Mouse (Mus musculus) WW6 (cell line): ENCODE data around the gene Odc1.
"Not testable (repeated sequence)": the region's sequence is repeated elsewhere in the genome, so short reads cannot be mapped to it uniquely, and the experiment has no call there.

ENCODE experiments used
- DNase-seq: peaks from one replicate; pipeline ENCODE4 v3.0.0-alpha.2; 2013; ENCODE audit warnings: low read depth, low spot score

Gene Odc1

DNA sequence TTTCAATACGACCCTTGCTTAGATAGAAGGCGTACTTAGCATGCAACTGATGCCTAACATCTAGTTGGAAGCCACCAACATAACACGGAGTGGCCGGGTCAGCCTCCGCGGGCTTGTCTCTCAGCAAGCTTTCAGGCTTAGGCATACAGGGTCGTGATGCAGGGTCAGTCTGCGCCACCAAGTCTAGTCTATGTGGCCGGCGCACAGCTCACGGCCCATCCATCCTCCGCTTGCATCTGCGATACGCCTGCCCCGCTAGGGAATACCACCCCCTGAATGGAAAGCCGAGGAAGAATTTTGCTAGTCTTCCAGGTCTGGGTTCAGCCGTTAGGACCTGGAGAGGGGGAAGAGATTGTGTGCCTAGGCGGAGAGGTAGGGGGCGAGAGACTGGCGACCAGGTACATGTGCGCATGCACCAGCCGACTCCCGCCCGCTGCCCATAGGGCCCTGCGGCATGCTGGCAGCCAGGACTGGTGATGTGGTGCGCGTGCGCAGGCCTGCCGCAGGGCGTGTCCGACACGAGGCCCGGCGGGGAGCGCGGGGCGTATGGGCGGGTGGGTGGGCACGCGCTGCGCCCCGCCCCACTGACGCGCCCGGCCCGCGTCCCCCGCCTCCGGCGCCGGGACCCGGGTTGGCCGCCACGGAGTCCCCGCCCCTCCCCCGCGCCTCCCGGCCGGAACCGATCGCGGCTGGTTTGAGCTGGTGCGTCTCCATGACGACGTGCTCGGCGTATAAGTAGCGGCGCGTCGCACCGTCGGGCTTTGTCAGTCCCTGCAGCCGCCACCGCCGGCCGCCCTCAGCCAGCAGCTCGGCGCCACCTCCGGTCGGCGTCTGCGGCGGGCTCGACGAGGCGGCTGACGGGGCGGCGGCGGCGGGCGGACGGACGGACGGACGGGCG, at the start of gene Odc1:
Gene Odc1, plus strand, starts transcription at position 586 of the 898 bp plus-strand sequence.
- peak; percentile 86 for DNase-seq

GRCm38 (mm10) chr12:17494809-17495208, 49.8 kb upstream of the Odc1 start:
- no peak for DNase-seq

GRCm38 (mm10) chr12:17495858-17496451, 48.6 kb upstream of the Odc1 start:
- no peak for DNase-seq

- DNase-seq: no peak
These were observed 38.9 kb upstream of the Odc1 start for GRCm38 (mm10) chr12:17505620-17506074.

GRCm38 (mm10) chr12:17506117-17506993, 38.2 kb upstream of the Odc1 start:
- no peak for DNase-seq

GRCm38 (mm10) chr12:17506994-17507542, 37.5 kb upstream of the Odc1 start:
- DNase-seq: no peak

GRCm38 (mm10) chr12:17509310-17509709, 35.3 kb upstream of the Odc1 start:
- no peak for DNase-seq

DNA sequence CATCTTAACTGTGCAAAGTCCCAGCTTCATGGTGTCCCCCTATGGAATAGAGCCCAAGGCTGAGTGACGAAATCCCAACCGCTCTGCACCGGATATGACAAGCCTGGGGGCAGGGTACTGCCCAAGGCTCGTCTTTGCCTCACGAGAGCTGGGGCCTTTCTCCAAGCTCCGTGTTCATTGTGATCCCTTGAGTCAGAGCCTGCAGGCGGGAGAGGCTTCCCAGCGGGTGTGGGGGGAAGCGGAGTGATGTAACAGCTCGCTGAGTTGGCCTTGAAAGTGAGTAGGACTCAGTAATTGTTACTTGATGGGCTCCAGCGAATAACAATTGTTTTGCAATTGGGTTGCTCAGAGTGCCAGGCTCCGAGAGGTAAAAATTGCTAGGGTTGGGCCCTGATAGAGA, 34.4 kb upstream of the Odc1 start:
- DNase-seq: peak; percentile 31

- no peak for DNase-seq
These were observed 33.6 kb upstream of the Odc1 start for GRCm38 (mm10) chr12:17511019-17511418.

GRCm38 (mm10) chr12:17529180-17529579, 15.4 kb upstream of the Odc1 start:
- DNase-seq: no peak

GRCm38 (mm10) chr12:17529726-17530125, 14.9 kb upstream of the Odc1 start:
- no peak for DNase-seq

DNA sequence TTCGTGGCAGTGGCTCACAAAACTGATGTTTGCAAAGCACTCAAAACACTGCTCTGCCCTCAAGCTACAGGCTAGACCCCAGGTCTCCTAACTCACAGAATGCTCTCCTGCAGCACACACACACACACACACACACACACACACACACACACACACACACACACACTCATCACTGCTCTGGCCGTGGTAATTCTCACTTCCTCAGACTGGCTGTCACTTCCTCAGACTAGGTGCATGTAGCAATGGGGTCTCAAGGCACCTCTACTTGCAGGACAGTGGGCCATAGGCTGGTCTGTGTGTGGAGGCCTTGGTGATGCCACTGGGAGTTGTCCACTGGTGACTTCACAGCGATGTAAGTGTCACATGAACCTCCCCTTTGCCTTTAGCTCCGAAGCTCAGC, 13.8 kb upstream of the Odc1 start:
- no peak for DNase-seq

DNA sequence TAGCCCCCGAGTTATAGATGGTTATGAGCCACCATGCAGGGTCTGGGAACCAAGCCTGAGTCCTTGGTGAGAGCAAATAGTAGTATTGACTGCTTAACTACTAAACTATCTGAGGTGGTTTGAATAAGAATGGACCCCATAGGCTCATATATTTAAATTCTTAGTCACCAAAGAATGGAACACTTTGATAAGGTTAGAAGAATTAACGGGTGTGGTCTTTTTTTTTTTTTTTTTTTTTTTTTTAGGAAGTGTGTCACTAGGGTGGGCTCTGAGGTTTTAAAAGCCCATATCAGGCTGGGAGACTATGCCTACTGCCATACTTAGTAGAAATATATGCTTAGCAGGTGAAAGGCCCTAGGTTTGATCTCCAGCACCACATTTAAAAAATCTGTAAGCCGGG, 8.4 kb upstream of the Odc1 start:
- DNase-seq: no peak

GRCm38 (mm10) chr12:17537147-17537546, 7.4 kb upstream of the Odc1 start:
- DNase-seq: no peak

GRCm38 (mm10) chr12:17538087-17538486, 6.5 kb upstream of the Odc1 start:
- no peak for DNase-seq

DNA sequence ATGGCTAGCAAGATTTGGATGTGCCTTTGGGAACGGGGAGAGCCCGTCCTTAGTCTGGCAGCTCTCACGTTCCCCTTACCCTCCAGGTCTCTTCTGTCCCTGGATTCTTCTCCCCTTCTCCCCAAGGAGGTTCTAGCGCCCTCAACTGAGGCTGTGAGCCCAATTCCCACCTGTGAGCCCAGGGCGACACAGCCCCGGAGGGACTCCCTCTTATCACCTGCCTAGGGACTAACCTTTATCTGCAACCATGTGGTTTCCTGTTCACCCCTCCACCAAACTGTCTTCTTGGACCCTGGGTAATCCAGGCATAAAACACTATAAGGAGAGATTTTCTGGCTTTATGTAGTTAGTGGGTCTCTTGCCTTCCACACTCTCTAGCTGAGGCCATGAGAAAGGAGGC, 5.6 kb upstream of the Odc1 start:
- no peak for DNase-seq

DNA sequence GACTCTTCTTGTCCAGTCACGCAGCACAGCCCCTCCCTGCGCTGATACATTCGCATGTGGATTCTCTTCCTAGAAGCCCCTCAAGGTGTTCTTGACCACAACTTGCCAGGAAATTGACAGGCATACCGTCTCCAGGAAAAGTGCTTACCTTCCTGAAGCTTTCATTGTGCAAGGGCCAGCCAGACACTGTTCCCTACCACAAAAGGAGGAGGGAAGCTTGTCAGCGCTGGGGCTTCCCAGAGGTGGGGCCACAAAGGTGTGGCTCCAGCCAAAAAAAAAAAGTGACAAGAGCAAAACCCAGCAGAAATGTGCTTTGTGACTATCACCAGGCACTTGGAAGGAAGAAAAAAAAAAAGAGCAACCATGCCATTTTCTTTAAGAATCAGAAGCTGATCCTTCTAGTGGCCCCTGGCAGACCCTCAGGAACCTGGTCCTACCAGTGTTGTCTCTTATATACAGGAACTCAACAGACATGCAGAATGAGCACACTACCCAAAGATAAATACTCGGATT, 4.5 kb upstream of the Odc1 start:
- DNase-seq: no peak

DNA sequence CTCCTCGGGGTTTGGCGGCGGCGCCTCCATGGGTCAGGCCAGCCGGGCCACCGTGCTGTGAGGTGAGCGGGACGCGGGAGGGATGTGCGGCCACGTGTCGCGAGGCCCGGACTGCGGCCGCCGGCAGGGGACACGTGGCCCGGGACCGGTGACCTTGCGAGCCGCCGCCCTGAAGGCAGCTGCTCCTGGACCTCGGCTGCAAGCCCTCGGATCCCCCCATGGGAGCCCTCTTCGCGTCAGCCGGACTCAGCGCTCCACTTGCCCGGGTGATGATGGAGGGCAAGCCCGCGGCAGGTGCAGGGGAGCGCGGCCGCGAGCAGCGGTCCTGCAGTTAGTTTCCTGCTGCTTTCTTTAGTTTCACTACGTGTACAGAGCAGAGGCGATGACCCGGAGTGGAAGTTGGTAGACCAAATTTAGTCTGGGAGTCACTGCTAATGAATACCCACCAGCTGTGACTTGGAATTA, 545 bp downstream of the Odc1 start:
- DNase-seq: no peak

GRCm38 (mm10) chr12:17545884-17546283, 1.3 kb downstream of the Odc1 start:
- DNase-seq: no peak

DNA sequence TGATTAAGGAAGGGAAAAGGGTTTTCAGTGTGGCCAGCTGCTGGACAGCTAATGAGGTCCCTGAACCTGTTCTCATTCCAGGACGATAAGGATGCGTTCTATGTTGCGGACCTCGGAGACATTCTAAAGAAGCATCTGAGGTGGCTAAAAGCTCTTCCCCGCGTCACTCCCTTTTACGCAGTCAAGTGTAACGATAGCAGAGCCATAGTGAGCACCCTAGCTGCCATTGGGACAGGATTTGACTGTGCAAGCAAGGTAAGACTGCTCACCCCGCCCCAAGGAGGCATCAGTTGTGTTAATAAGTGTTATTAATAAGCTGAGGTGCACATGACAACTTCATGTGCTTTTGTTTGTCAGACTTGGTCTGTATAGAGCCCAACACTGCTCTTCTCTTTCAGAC, 3.0 kb downstream of the Odc1 start:
- DNase-seq: not testable (repeated sequence)

GRCm38 (mm10) chr12:17548505-17548904, 3.9 kb downstream of the Odc1 start:
- DNase-seq: no peak
